Mouse (Mus musculus) megakaryocyte, embryonic 14.5 days (primary cell): ENCODE results near the gene Use1. TPM values are rescaled to one million over a fixed set of nuclear protein-coding genes. Genes with fewer than 3 reads are reported as not detected.

Experiments used
- H3K27me3 ChIP-seq: replicated peaks from 2 replicates; pipeline ENCODE3; 2012; ENCODE audit warnings: inconsistent platforms
- H3K36me3 ChIP-seq: replicated peaks from 2 replicates; pipeline ENCODE3; 2012; ENCODE audit warnings: low read length, inconsistent platforms, mixed read lengths
- H3K4me1 ChIP-seq: 2 replicates; pipeline ENCODE4 v1.6.1; 2012; ENCODE audit warnings: inconsistent platforms
- H3K4me3 ChIP-seq: replicated peaks from 2 replicates; pipeline ENCODE3; 2012; ENCODE audit warnings: moderate library complexity, mild to moderate bottlenecking, inconsistent platforms
- H3K9me3 ChIP-seq: 2 replicates; pipeline ENCODE4 v1.6.1; 2012; ENCODE audit warnings: inconsistent platforms
- FLI1 ChIP-seq: IDR thresholded peaks from 2 replicates; pipeline ENCODE4 v1.6.1; 2012; ENCODE audit warnings: low read length, inconsistent platforms, mixed read lengths
- GATA1 ChIP-seq: IDR thresholded peaks from 3 replicates; pipeline ENCODE4 v1.6.1; 2012; ENCODE audit warnings: mixed read lengths, low read length, inconsistent platforms, borderline replicate concordance
- polyA plus RNA-seq: library from polyadenylated mRNA; stranded (reverse); fragments of >175 nt; gene quantifications from 2 replicates; pipeline ENCODE4 v1.2.3, GENCODE M21; 2012; ENCODE audit warnings: low replicate concordance; ENCODE audit not compliant: insufficient read depth

Use1 gene
- polyA plus RNA-seq, 1 experiment, result 255 TPM

DNA sequence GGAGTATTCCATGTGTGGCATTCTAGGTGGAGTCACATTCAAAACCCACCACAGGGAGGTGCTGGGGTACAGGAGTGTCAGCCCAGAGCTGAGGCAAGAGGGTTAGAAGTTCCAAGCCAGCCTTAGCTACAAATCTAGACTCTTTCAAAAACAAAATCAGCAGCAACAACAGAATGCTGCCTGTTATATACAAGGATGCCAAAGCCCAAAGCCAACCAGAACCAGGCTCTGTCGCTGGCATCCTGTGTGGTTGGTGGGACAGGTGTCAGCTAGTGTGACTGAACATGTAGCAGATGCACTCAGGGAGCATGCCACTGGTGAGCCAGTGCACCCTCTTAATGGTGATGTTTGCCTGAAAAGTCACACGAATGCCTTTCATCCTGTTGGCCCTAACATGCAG is 34.2 kb downstream of the Use1 start:
- Histone ChIP-seq H3K4me3 (no peak overlapping the region), H3K9me3 (no peaks in the 10 kb centered on the region), H3K27me3 (no peaks in the 10 kb centered on the region), H3K4me1 (peaks cover 49% of the 10 kb centered on the region), H3K36me3 (peaks cover 56% of the 10 kb centered on the region)
- TF ChIP-seq GATA1 (no peak), FLI1 (no peak)

- H3K4me3 ChIP-seq, result no peak overlapping the region
- H3K36me3 ChIP-seq, result peaks cover 56% of the 10 kb centered on the region
- H3K9me3 ChIP-seq, result no peaks in the 10 kb centered on the region
- TF ChIP-seq FLI1 (no peak), GATA1 (no peak)
- peaks cover 49% of the 10 kb centered on the region for H3K4me1 ChIP-seq
- no peaks in the 10 kb centered on the region for H3K27me3 ChIP-seq
These were observed 34.8 kb downstream of the Use1 start for GRCm38 (mm10) chr8:71401454-71401853.

- TF ChIP-seq GATA1 (no peak), FLI1 (no peak)
- Histone ChIP-seq H3K27me3 (no peaks in the 10 kb centered on the region), H3K4me3 (no peak overlapping the region), H3K36me3 (peaks cover 60% of the 10 kb centered on the region), H3K4me1 (peaks cover 52% of the 10 kb centered on the region), H3K9me3 (no peaks in the 10 kb centered on the region)
These were observed 35.9 kb downstream of the Use1 start for GRCm38 (mm10) chr8:71402446-71402964.

GRCm38 (mm10) chr8:71403107-71403885 is 36.6 kb downstream of the Use1 start:
- peaks cover 61% of the 10 kb centered on the region for H3K36me3 ChIP-seq

DNA sequence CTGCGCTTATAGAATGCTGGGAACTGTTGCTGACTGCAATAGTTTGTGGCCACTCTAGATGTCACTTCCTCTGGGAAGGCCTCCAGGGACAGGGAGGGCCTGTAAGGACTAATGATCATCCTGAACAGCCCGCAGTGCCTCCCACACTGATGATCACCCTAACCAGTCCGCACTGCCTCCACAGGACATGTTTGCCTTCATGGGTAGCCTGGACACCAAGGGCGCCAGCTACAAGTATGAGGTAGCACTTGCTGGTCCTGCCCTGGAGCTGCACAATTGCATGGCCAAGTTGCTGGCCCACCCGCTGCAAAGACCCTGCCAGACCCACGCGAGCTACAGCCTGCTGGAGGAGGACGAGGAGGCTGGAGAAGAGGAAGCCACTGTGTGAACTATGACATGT is 37.4 kb downstream of the Use1 start:
- Histone ChIP-seq H3K4me1 (peaks cover 53% of the 10 kb centered on the region), H3K27me3 (no peaks in the 10 kb centered on the region), H3K36me3 (peaks cover 63% of the 10 kb centered on the region), H3K9me3 (no peaks in the 10 kb centered on the region), H3K4me3 (peak overlapping the region; percentile 52)
- no peak for TF ChIP-seq FLI1
- TF ChIP-seq GATA1, result no peak

More at GRCm38 (mm10) chr8:71403107-71403885, 36.6 kb downstream of the Use1 start:
- Histone ChIP-seq H3K27me3 (no peaks in the 10 kb centered on the region), H3K4me3 (no peak overlapping the region), H3K4me1 (peaks cover 51% of the 10 kb centered on the region), H3K9me3 (no peaks in the 10 kb centered on the region)
- no peak for TF ChIP-seq FLI1

- TF ChIP-seq FLI1 (no peak), GATA1 (no peak)
- Histone ChIP-seq H3K36me3 (peaks cover 64% of the 10 kb centered on the region), H3K4me3 (peak overlapping the region; percentile 4), H3K27me3 (no peaks in the 10 kb centered on the region), H3K9me3 (no peaks in the 10 kb centered on the region), H3K4me1 (peaks cover 53% of the 10 kb centered on the region)
These were observed 38.3 kb downstream of the Use1 start for GRCm38 (mm10) chr8:71404951-71405351.

GRCm38 (mm10) chr8:71405401-71406098 is 38.9 kb downstream of the Use1 start, which contains the start of gene Ankle1:
Gene Ankle1, plus strand, starts transcription at chr8:71406010.
- peaks cover 62% of the 10 kb centered on the region for H3K36me3 ChIP-seq
- peak within 1 kb of the TSS; percentile 97 for H3K4me3 ChIP-seq
- H3K27me3 ChIP-seq, result no peaks in the 10 kb centered on the region
- H3K4me1 ChIP-seq, result peaks cover 53% of the 10 kb centered on the region
- TF ChIP-seq GATA1 (no peak), FLI1 (peak; percentile 43; the same call in 1 of the 2 replicates)
- H3K9me3 ChIP-seq, result no peaks in the 10 kb centered on the region

DNA sequence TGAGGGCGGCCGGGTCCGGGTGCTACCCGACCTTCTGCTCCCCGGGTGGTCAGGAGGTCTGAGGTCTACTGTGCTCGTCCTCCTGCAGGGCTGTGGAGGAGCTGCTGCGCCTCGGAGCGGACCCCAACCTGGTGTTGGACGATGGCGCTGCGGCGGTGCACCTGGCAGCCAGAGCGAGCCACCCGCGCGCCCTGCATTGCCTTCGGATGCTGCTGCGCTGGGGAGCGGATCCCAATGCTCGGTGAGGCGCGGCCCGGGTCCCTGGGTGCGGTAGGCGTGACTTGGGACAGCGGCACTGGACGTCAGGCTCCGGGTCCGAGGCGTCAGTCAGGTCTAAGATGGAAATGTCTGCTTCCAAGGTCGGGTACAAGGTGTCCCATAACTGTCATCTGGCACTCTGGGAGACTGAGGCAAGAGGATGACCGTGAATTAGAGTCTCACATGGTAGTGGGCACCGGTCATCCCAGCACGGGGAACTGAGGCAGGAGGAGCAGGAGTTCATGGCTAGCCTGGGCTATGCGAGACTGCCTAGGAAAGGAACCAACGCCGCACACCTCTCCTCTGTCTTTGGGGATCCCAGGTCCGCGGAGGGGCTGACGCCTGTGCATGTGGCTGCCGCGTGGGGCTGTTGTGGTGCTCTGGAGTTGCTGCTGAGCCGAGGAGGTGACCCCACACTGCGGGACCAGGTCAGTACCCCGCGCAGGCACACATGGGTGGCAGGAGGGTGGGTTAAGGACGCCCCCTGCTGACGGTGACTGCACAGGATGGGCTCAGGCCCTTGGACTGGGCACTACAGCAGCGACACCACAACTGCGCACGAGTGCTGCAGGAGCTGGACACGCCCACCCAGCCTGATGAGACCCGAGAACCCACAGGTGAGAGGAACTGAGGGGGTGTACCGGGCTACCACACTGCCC is 39.7 kb downstream of the Use1 start:
- Histone ChIP-seq H3K27me3 (no peaks in the 10 kb centered on the region), H3K36me3 (peaks cover 55% of the 10 kb centered on the region), H3K9me3 (no peaks in the 10 kb centered on the region), H3K4me3 (peak overlapping the region; percentile 97), H3K4me1 (peaks cover 55% of the 10 kb centered on the region)
- no peak for TF ChIP-seq FLI1
- TF ChIP-seq GATA1, result no peak

GRCm38 (mm10) chr8:71407441-71407840 is 40.8 kb downstream of the Use1 start:
- Histone ChIP-seq H3K36me3 (peaks cover 50% of the 10 kb centered on the region), H3K9me3 (no peaks in the 10 kb centered on the region), H3K27me3 (no peaks in the 10 kb centered on the region), H3K4me1 (peaks cover 62% of the 10 kb centered on the region), H3K4me3 (no peak overlapping the region)
- no peak for TF ChIP-seq FLI1
- TF ChIP-seq GATA1, result no peak
